Mouse (Mus musculus) heart, adult 2 months (tissue): Measurements from ENCODE around the gene March4. TPM values are rescaled to one million over a fixed set of nuclear protein-coding genes. Genes with fewer than 3 reads are reported as not detected.

Experiments used
- DNase-seq, 2 experiments: peaks; one replicate each; pipeline ENCODE4 v3.0.0; 2021
- H3K27ac ChIP-seq: fragments of 200-600 bp; 2 replicates; pipeline ENCODE4 v1.8.1; 2022
- H3K27me3 ChIP-seq: fragments of 200-500 bp; 2 replicates; pipeline ENCODE4 v1.6.1; 2012; ENCODE audit warnings: mild to moderate bottlenecking, low read length, inconsistent platforms, mixed read lengths; ENCODE audit not compliant: control insufficient read depth, insufficient read depth
- H3K36me3 ChIP-seq: fragments of 200-500 bp; 2 replicates; pipeline ENCODE4 v1.6.1; 2012; ENCODE audit warnings: low read length, inconsistent platforms; ENCODE audit not compliant: control insufficient read depth, insufficient read depth
- H3K4me1 ChIP-seq: fragments of 200-500 bp; 2 replicates; pipeline ENCODE4 v1.6.1; 2011; ENCODE audit warnings: low read length; ENCODE audit not compliant: control insufficient read depth, insufficient read depth
- H3K4me3 ChIP-seq: fragments of 200-600 bp; 2 replicates; pipeline ENCODE4 v1.8.1; 2022
- H3K79me2 ChIP-seq: fragments of 200-500 bp; replicated peaks from 2 replicates; pipeline ENCODE4 v1.6.1; 2012; ENCODE audit warnings: mild to moderate bottlenecking, inconsistent platforms, low read length, moderate library complexity, mixed read lengths; ENCODE audit not compliant: control insufficient read depth, insufficient read depth
- H3K9ac ChIP-seq: fragments of 200-500 bp; 2 replicates; pipeline ENCODE4 v1.6.1; 2012; ENCODE audit warnings: low read depth, mild to moderate bottlenecking, control low read depth, inconsistent platforms, low read length, mixed read lengths
- CTCF ChIP-seq: fragments of 200-600 bp; IDR thresholded peaks from 2 replicates; pipeline ENCODE4 v1.8.1; 2022; ENCODE audit warnings: antibody characterized with exemption, mild to moderate bottlenecking, moderate library complexity
- EP300 ChIP-seq: fragments of 200-500 bp; IDR thresholded peaks from 2 replicates; pipeline ENCODE4 v1.6.1; 2011; ENCODE audit warnings: low read depth, low read length, control low read depth; ENCODE audit not compliant: insufficient read depth
- POLR2A ChIP-seq: fragments of 200-500 bp; IDR thresholded peaks from 2 replicates; pipeline ENCODE4 v1.6.1; 2011; ENCODE audit warnings: mild to moderate bottlenecking, low read depth, low read length, control low read depth; ENCODE audit not compliant: insufficient read depth
- WGBS: fragments of 180-500 bp; shearing (Covaris S2); methylation state at CpG from one replicate; pipeline ENCODE4 v1.1.7; 2018; 5-methylcytosine and 5-hydroxymethylcytosine counted together
- intact Hi-C: fragments of 180-260 bp; cut with DNase I; formaldehyde crosslinking; loops from one replicate; pipeline ENCODE4 v1.15.1; 2025
- polyA plus RNA-seq: library from polyadenylated mRNA; depleted of rRNA; stranded (reverse); fragments of >200 nt; gene quantifications from 2 replicates; pipeline ENCODE4 v1.2.3, GENCODE M21; 2012
- total RNA-seq, 2 experiments: library from RNA; stranded (reverse); gene quantifications; 2 replicates each; pipeline ENCODE4 v1.2.3; 2021

Gene March4
- total and polyA plus RNA-seq, 3 experiments = 0.12 TPM; not detected in 2

DNA sequence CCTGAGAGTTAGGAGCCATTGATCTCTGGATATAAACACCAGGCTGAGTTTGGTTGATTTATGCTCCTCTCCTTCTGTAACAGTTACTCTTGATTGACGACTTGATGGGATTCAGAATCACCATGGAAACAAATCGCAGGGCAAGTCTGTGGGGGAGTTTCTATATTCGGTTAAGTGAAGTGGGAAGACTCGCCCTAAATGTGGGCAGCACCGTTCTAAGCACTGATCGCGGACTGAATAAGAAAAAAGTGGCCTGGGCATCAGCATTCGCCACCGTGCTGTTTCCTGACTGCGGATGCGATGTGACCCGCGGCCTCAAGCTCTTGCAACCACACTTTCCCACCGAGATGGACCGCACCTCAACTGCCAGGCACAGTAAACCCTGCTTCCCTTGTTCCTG lies 41.6 kb upstream of the March4 start:
- Histone ChIP-seq H3K4me3 (no peak overlapping the region), H3K4me1 (no peaks in the 10 kb centered on the region), H3K27ac (no peak overlapping the region), H3K27me3 (0 out of 2 replicates have a peak, but pooled peaks cover 1% of the 10 kb centered on the region), H3K9ac (no peak overlapping the region), H3K79me2 (no peaks in the 10 kb centered on the region), H3K36me3 (no peaks in the 10 kb centered on the region)
- intact Hi-C loops = loop anchor here (5.0 to 10.0 kb wide), 2 partner anchors 144 to 261 kb away; no protein-coding TSS in a partner anchor
- WGBS = 54% methylated on average over 15 of the region's 15 CpGs
- no peak for TF ChIP-seq POLR2A
- TF ChIP-seq CTCF = no peak
- no peak for DNase-seq

DNA sequence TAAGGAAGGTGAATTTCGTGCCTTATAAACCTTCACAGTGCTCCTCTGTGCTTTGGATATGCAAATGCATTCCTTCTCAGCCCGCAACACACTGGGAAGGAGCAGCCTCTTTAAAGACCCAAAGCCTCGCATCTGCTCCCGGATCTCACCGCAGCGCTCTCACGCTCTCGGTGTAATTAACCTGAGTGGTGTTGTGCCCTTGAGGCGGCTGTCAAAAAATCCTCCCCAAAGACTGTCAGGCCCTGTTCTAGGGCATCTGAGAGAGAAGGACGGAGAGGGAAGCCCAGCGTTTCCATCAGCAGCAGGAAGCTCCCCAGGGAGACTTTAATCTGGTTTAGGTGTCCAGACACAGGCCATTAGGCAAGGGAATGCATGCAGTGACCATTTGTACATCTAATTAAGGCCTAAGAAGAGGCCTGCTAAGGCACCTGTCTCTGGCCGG lies 40.8 kb upstream of the March4 start:
- 27% methylated on average over 12 of the region's 12 CpGs for WGBS
- Histone ChIP-seq H3K27me3 (0 out of 2 replicates have a peak, but pooled peaks cover 1% of the 10 kb centered on the region), H3K4me3 (no peak overlapping the region), H3K36me3 (no peaks in the 10 kb centered on the region), H3K27ac (no peak overlapping the region), H3K4me1 (no peaks in the 10 kb centered on the region), H3K9ac (no peak overlapping the region), H3K79me2 (no peaks in the 10 kb centered on the region)
- DNase-seq = no peak
- TF ChIP-seq CTCF (no peak), EP300 (no peak), POLR2A (no peak)
- intact Hi-C loops = loop anchor here (5.0 to 10.0 kb wide), 2 partner anchors 143 to 260 kb away; no protein-coding TSS in a partner anchor

DNA sequence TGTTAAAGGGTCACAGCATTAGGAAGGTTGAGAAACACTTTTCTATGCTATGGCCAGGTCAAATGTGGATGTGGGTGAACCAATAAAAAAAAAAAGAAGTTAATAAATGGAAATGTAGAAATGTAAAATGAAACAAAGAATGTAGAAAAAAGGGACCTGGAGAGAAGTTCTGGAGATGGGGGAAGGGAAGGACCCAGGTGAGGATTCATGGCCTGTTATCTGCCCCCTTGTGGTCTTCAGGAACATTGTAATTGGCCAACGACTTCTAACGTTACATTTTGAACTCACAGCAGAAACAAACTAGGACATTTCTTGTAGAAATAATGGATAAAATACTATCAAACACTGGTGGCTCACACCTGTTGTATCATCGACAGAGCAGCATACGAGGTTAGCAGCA lies 38.4 kb upstream of the March4 start:
- intact Hi-C loops = loop anchor here (5.0 to 10.0 kb wide), 2 partner anchors 140 to 258 kb away; no protein-coding TSS in a partner anchor
- TF ChIP-seq CTCF = peak; percentile 69
- TF ChIP-seq POLR2A = no peak
- no peak for TF ChIP-seq EP300
- no peaks in the 10 kb centered on the region for H3K79me2 ChIP-seq
- WGBS = 37% methylated on average over 4 of the region's 4 CpGs
- no peak overlapping the region for H3K27ac ChIP-seq
- H3K27me3 ChIP-seq = 0 out of 2 replicates have a peak, but pooled peaks cover 1% of the 10 kb centered on the region
- H3K4me1 ChIP-seq = no peaks in the 10 kb centered on the region
- no peaks in the 10 kb centered on the region for H3K36me3 ChIP-seq
- no peak overlapping the region for H3K4me3 ChIP-seq
- no peak for DNase-seq
- H3K9ac ChIP-seq = no peak overlapping the region

DNA sequence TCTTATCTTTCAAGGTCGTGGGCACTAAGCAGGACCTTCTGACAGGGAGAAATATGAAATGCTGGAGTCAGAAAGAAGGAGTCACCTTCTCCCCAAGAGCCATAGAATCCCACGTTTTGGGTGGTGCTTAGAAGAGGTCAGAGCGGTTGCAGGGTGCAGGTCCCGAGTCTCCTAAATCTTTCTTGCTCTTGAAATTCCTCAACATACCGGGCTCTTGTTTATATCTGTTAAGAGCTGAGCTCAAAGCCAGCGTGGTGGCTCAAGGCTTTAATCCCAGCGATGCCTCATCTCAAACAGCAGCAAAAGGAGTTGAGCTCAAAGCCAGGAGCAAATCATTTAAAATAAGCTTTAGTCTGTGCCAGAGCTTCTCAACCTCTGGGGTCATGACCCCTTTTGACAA lies 37.9 kb upstream of the March4 start:
- Histone ChIP-seq H3K27me3 (0 out of 2 replicates have a peak, but pooled peaks cover 1% of the 10 kb centered on the region), H3K79me2 (no peaks in the 10 kb centered on the region), H3K4me1 (no peaks in the 10 kb centered on the region), H3K27ac (no peak overlapping the region), H3K9ac (no peak overlapping the region), H3K36me3 (no peaks in the 10 kb centered on the region), H3K4me3 (no peak overlapping the region)
- 43% methylated on average over 7 of the region's 7 CpGs for WGBS
- intact Hi-C loops = loop anchor here (5.0 to 10.0 kb wide), 2 partner anchors 140 to 257 kb away; no protein-coding TSS in a partner anchor
- no peak for TF ChIP-seq CTCF
- no peak for TF ChIP-seq POLR2A
- TF ChIP-seq EP300 = no peak
- no peak for DNase-seq

DNA sequence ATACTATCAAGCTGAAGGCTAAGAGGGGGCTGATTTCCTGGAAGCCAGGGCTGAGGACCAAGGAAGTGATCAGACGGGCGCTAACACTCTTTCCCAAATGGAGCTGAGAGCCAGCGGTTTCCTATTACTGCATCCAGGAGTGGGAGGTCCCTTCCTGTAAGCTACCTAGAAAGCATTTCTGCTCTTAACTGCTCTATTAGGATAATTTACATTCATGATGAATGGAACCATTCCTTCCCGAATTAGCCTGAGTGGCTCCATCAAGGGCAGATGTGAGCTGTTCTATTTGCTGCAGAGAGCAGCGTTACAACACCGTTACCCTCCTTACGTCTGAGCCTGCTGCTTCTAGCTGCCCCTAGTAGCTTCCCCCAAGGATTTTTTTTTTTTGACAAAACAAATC lies 37.3 kb upstream of the March4 start:
- no peaks in the 10 kb centered on the region for H3K79me2 ChIP-seq
- TF ChIP-seq CTCF (no peak), EP300 (no peak)
- H3K27ac ChIP-seq = no peak overlapping the region
- H3K9ac ChIP-seq = no peak overlapping the region
- DNase-seq = no peak
- intact Hi-C loops = loop anchor here (10.0 kb wide), 1 partner anchor 139 kb away; no protein-coding TSS in a partner anchor
- H3K27me3 ChIP-seq = 0 out of 2 replicates have a peak, but pooled peaks cover 1% of the 10 kb centered on the region
- no peaks in the 10 kb centered on the region for H3K4me1 ChIP-seq
- 55% methylated on average over 7 of the region's 7 CpGs for WGBS
- H3K4me3 ChIP-seq = no peak overlapping the region
- H3K36me3 ChIP-seq = no peaks in the 10 kb centered on the region

DNA sequence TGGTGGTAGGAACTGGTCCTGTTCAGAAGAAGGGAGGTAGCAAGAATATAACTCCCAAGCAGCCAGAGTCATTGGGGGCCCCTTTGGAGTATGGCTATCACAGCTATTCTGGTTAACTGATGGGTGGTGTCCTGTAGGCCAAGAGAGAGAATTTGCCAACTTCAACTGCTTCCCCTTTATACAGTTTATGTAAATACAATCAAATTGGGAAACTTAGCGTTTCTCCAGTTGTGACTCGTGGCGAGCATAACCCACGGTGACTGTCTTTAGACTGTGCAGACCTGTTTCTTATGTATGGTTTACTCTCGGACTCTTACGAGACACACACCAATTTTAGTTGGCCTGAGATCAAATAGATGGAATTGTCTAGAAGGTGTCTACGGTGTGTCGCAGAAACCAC lies 32.0 kb upstream of the March4 start:
- Histone ChIP-seq H3K27ac (no peak overlapping the region), H3K4me1 (no peaks in the 10 kb centered on the region), H3K27me3 (no peaks in the 10 kb centered on the region), H3K36me3 (no peaks in the 10 kb centered on the region), H3K79me2 (no peaks in the 10 kb centered on the region), H3K9ac (no peak overlapping the region), H3K4me3 (no peak overlapping the region)
- intact Hi-C loops = no loop called here
- 90% methylated on average over 8 of the region's 8 CpGs for WGBS
- DNase-seq = no peak
- TF ChIP-seq CTCF (no peak), EP300 (no peak), POLR2A (no peak)
